Mouse (Mus musculus): ENCODE results near the gene Tbx10. TPM values are rescaled to one million over a fixed set of nuclear protein-coding genes. Genes with fewer than 3 reads are reported as not detected.
"Not testable (repeated sequence)": the region's sequence is repeated elsewhere in the genome, so short reads cannot be mapped to it uniquely, and the experiment has no call there.

Tbx10 gene
- polyA plus RNA-seq, 1 experiment = not detected

DNA sequence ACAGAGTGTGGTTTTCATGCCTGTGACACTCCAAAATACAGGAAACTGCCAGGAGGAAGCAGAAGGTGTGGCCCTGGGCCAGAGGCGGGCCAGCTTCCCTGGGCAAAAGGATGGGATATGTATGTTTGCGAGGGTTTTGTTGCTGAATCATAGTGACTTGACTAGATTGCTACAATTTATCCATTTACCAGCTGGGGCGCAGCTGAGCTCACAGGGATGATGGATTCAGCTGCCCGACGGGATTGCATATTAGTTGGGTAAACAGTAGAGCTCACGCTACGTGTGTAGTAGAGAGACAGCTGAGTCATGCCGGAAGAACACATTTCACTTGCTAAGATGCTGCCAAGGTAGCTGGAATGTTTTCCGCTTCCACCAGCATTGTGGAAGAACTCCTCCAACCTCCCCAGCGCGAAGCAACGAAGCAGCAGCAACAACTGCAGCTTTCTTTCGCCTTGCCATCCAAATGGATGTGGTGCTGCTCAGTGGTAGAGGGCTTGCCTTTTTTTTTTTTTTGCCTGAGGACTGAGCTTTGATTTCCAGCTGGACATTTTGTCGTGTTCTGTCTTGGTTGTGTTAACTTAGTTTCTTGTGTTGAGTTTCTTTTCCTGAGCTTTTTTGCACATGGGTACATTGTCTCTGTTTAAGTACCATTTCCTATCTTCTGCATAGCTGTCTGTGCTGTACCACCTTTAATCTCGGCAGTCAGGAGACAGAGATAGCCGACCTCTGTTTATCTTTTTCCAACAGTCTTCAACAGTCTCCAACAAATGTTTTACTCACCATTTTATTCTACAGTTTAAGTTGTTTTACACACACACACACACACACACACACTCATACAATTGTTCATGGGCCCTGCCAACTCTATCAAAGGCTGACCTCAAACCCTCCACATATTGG is 53.7 kb downstream of the Tbx10 start, which contains the start of gene Gstp2:
TSS of gene Gstp2 (minus strand) at position 58 of the 900 bp plus-strand sequence.
- H3K9me3 ChIP-seq (replicated peaks; ENCODE audit: control insufficient read depth, insufficient read depth, low read length, poor library complexity, severe bottlenecking) = peaks cover 15% of the 10 kb centered on the region
- no peak within 1 kb of the TSS for H3K9ac ChIP-seq (ENCODE audit: low read depth, poor library complexity, severe bottlenecking)
- H3K27me3 ChIP-seq (ENCODE audit: control insufficient read depth, insufficient read depth, low read length, poor library complexity, severe bottlenecking) = no peaks in the 10 kb centered on the region
- H3K4me1 ChIP-seq (ENCODE audit: control insufficient read depth, insufficient read depth, low read length) = no peaks in the 10 kb centered on the region
- no peaks in the 10 kb centered on the region for H3K36me3 ChIP-seq (ENCODE audit: control insufficient read depth, insufficient read depth, low read length, poor library complexity, severe bottlenecking)
- TF ChIP-seq CTCF (IDR thresholded peaks at IDR 0.05; ENCODE audit: low read depth, low read length) (peak; percentile 10), EP300 (IDR thresholded peaks at IDR 0.05; ENCODE audit: insufficient read depth, low read depth, low read length) (peak; percentile 86), POLR2A (IDR thresholded peaks at IDR 0.05; ENCODE audit: insufficient read depth, low read length) (no peak)
- H3K4me3 ChIP-seq (ENCODE audit: low read depth, low read length) = no peak within 1 kb of the TSS
- peak within 1 kb of the TSS; percentile 65 for H3K27ac ChIP-seq (ENCODE audit: insufficient read depth, low read length)

DNA sequence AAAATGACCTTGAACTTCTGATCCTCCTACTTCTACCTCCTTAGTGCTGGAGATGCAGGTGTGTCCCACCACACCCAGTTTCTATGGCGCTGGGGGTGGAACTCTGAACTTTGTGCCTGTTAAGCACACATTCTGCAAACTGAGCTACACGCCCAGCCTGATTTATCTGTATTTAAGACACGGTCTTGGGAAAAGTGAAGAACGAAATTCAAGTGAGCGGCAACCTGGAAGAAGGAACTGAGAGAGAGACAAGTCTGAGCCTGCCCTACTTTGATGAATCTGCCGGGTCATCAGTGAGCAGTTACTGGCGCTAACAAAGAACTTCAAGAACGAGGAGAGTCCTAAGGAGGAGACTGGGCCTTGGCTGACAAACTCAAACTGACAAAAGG is 54.3 kb downstream of the Tbx10 start:
- H3K4me1 ChIP-seq (ENCODE audit: control insufficient read depth, insufficient read depth, low read length) = no peaks in the 10 kb centered on the region
- H3K36me3 ChIP-seq (ENCODE audit: control insufficient read depth, insufficient read depth, low read length, poor library complexity, severe bottlenecking) = no peaks in the 10 kb centered on the region
- H3K9ac ChIP-seq (ENCODE audit: low read depth, poor library complexity, severe bottlenecking) = no peak overlapping the region
- H3K4me3 ChIP-seq (ENCODE audit: low read depth, low read length) = no peak overlapping the region
- H3K27ac ChIP-seq (ENCODE audit: insufficient read depth, low read length) = peak overlapping the region; percentile 65
- TF ChIP-seq EP300 (IDR thresholded peaks at IDR 0.05; ENCODE audit: insufficient read depth, low read depth, low read length) (peak; percentile 88), CTCF (IDR thresholded peaks at IDR 0.05; ENCODE audit: low read depth, low read length) (no peak), POLR2A (IDR thresholded peaks at IDR 0.05; ENCODE audit: insufficient read depth, low read length) (no peak)
- H3K27me3 ChIP-seq (ENCODE audit: control insufficient read depth, insufficient read depth, low read length, poor library complexity, severe bottlenecking) = no peaks in the 10 kb centered on the region
- peaks cover 15% of the 10 kb centered on the region for H3K9me3 ChIP-seq (replicated peaks; ENCODE audit: control insufficient read depth, insufficient read depth, low read length, poor library complexity, severe bottlenecking)

DNA sequence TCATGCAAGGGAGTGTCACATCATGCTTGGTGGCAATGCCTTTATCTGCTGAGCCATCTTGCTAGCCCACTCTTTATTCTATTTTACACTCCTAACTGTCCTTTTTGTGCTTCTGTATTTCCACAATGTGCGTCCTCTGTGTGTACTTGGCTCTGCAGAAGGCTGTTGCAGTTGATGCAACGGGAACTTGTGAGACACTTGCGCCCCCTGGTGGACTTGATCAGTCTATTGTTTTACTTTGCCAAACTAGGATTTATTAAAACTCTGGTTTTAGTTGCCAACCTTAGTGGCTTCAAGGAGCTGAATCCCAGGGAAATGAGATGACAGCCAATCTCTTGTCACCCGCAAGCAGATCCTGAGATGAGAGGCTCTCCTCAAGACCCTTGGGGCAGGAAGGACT is 55.3 kb downstream of the Tbx10 start:
- no peak overlapping the region for H3K9ac ChIP-seq (ENCODE audit: low read depth, poor library complexity, severe bottlenecking)
- no peak overlapping the region for H3K4me3 ChIP-seq (ENCODE audit: low read depth, low read length)
- TF ChIP-seq EP300 (IDR thresholded peaks at IDR 0.05; ENCODE audit: insufficient read depth, low read depth, low read length) (no peak), CTCF (IDR thresholded peaks at IDR 0.05; ENCODE audit: low read depth, low read length) (peak; percentile 82), POLR2A (IDR thresholded peaks at IDR 0.05; ENCODE audit: insufficient read depth, low read length) (no peak)
- H3K9me3 ChIP-seq (replicated peaks; ENCODE audit: control insufficient read depth, insufficient read depth, low read length, poor library complexity, severe bottlenecking) = peaks cover 15% of the 10 kb centered on the region
- no peaks in the 10 kb centered on the region for H3K27me3 ChIP-seq (ENCODE audit: control insufficient read depth, insufficient read depth, low read length, poor library complexity, severe bottlenecking)
- H3K27ac ChIP-seq (ENCODE audit: insufficient read depth, low read length) = no peak overlapping the region
- no peaks in the 10 kb centered on the region for H3K36me3 ChIP-seq (ENCODE audit: control insufficient read depth, insufficient read depth, low read length, poor library complexity, severe bottlenecking)
- no peaks in the 10 kb centered on the region for H3K4me1 ChIP-seq (ENCODE audit: control insufficient read depth, insufficient read depth, low read length)

DNA sequence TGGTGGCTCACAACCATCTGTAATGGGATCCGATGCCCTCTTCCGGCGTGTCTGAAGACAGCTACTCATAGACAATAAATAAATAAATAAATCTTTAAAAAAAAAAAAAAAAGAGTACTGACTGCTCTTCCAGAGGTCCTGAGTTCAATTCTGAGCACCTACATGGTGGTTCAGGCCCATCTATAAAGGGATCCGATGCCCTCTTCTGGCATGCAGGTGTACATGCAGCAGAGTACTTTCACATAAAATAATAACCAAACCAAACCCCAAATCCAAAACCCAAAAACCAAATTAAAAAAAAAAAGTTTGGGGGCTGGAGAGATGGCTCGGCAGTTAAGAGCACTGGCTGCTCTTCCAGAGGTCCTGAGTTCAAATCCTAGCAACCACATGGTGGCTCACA is 56.5 kb downstream of the Tbx10 start:
- not testable (repeated sequence) for H3K27me3 ChIP-seq (ENCODE audit: control insufficient read depth, insufficient read depth, low read length, poor library complexity, severe bottlenecking); H3K4me3 ChIP-seq (ENCODE audit: low read depth, low read length); H3K27ac ChIP-seq (ENCODE audit: insufficient read depth, low read length); H3K4me1 ChIP-seq (ENCODE audit: control insufficient read depth, insufficient read depth, low read length); H3K9ac ChIP-seq (ENCODE audit: low read depth, poor library complexity, severe bottlenecking); H3K36me3 ChIP-seq (ENCODE audit: control insufficient read depth, insufficient read depth, low read length, poor library complexity, severe bottlenecking)
- H3K9me3 ChIP-seq (replicated peaks; ENCODE audit: control insufficient read depth, insufficient read depth, low read length, poor library complexity, severe bottlenecking) = peaks cover 13% of the 10 kb centered on the region

Other genes starting within 250 kb of the Tbx10 start
- 34.6 and 39.4 TPM in 2 replicates for gene Kmt5b, start 225.3 kb upstream of the Tbx10 start, polyA plus RNA-seq (2011; ENCODE audit: insufficient read depth, insufficient read length, low read depth, missing spikeins)
- gene Chka, start 141.0 kb upstream of the Tbx10 start, polyA plus RNA-seq (2011; ENCODE audit: insufficient read depth, insufficient read length, low read depth, missing spikeins) = 142 and 148 TPM in 2 replicates
- gene Tcirg1, start 85.6 kb upstream of the Tbx10 start, polyA plus RNA-seq (2011; ENCODE audit: insufficient read depth, insufficient read length, low read depth, missing spikeins) = 25.2 and 30.0 TPM in 2 replicates
- 91.7 and 112 TPM in 2 replicates for gene Ndufs8, start 80.0 kb upstream of the Tbx10 start, polyA plus RNA-seq (2011; ENCODE audit: insufficient read depth, insufficient read length, low read depth, missing spikeins)
- 0.66 and 0.96 TPM in 2 replicates for gene Aldh3b1, start 62.9 kb upstream of the Tbx10 start, polyA plus RNA-seq (2011; ENCODE audit: insufficient read depth, insufficient read length, low read depth, missing spikeins)
- 12.1 and 13.5 TPM in 2 replicates for gene Unc93b1, start 57.6 kb upstream of the Tbx10 start, polyA plus RNA-seq (2011; ENCODE audit: insufficient read depth, insufficient read length, low read depth, missing spikeins)
- gene Aldh3b3, start 34.1 kb upstream of the Tbx10 start, polyA plus RNA-seq (2011; ENCODE audit: insufficient read depth, insufficient read length, low read depth, missing spikeins) = not detected in 2 replicates
- 1.3 and 1.4 TPM in 2 replicates for gene Aldh3b2, start 20.4 kb upstream of the Tbx10 start, polyA plus RNA-seq (2011; ENCODE audit: insufficient read depth, insufficient read length, low read depth, missing spikeins)
- 4.8 and 7.8 TPM in 2 replicates for gene Acy3, start 6.2 kb upstream of the Tbx10 start, polyA plus RNA-seq (2011; ENCODE audit: insufficient read depth, insufficient read length, low read depth, missing spikeins)
- gene Nudt8, start 7.8 kb downstream of the Tbx10 start, polyA plus RNA-seq (2011; ENCODE audit: insufficient read depth, insufficient read length, low read depth, missing spikeins) = 17.3 and 20.8 TPM in 2 replicates
- gene Gm49405, start 7.9 kb downstream of the Tbx10 start, polyA plus RNA-seq (2011; ENCODE audit: insufficient read depth, insufficient read length, low read depth, missing spikeins) = 2.4 and 3.0 TPM in 2 replicates
- gene Doc2g, start 10.6 kb downstream of the Tbx10 start, polyA plus RNA-seq (2011; ENCODE audit: insufficient read depth, insufficient read length, low read depth, missing spikeins) = 2.9 and 3.6 TPM in 2 replicates
- gene Ndufv1, start 20.1 kb downstream of the Tbx10 start, polyA plus RNA-seq (2011; ENCODE audit: insufficient read depth, insufficient read length, low read depth, missing spikeins) = 77.9 and 89.6 TPM in 2 replicates
- gene Gstp1, start 45.2 kb downstream of the Tbx10 start, polyA plus RNA-seq (2011; ENCODE audit: insufficient read depth, insufficient read length, low read depth, missing spikeins) = 119 and 155 TPM in 2 replicates
- gene Gstp2, start 53.3 kb downstream of the Tbx10 start, polyA plus RNA-seq (2011; ENCODE audit: insufficient read depth, insufficient read length, low read depth, missing spikeins) = 29.3 and 32.1 TPM in 2 replicates
- gene Gstp3, start 66.8 kb downstream of the Tbx10 start, polyA plus RNA-seq (2011; ENCODE audit: insufficient read depth, insufficient read length, low read depth, missing spikeins) = 0.91 and 2.3 TPM in 2 replicates
- not detected in 2 replicates for gene Cabp2, start 88.8 kb downstream of the Tbx10 start, polyA plus RNA-seq (2011; ENCODE audit: insufficient read depth, insufficient read length, low read depth, missing spikeins)
- 26.9 and 32.5 TPM in 2 replicates for gene Cdk2ap2, start 104.4 kb downstream of the Tbx10 start, polyA plus RNA-seq (2011; ENCODE audit: insufficient read depth, insufficient read length, low read depth, missing spikeins)
- gene Pitpnm1, start 107.2 kb downstream of the Tbx10 start, polyA plus RNA-seq (2011; ENCODE audit: insufficient read depth, insufficient read length, low read depth, missing spikeins) = 9.8 and 11.2 TPM in 2 replicates
- gene Aip, start 133.1 kb downstream of the Tbx10 start, polyA plus RNA-seq (2011; ENCODE audit: insufficient read depth, insufficient read length, low read depth, missing spikeins) = 43.8 and 51.3 TPM in 2 replicates
- gene Gpr152, start 147.0 kb downstream of the Tbx10 start, polyA plus RNA-seq (2011; ENCODE audit: insufficient read depth, insufficient read length, low read depth, missing spikeins) = not detected in 2 replicates
- not detected in 2 replicates for gene Cabp4, start 151.3 kb downstream of the Tbx10 start, polyA plus RNA-seq (2011; ENCODE audit: insufficient read depth, insufficient read length, low read depth, missing spikeins)
- gene Coro1b, start 155.9 kb downstream of the Tbx10 start, polyA plus RNA-seq (2011; ENCODE audit: insufficient read depth, insufficient read length, low read depth, missing spikeins) = 82.4 and 88.1 TPM in 2 replicates
- gene Ptprcap, start 160.9 kb downstream of the Tbx10 start, polyA plus RNA-seq (2011; ENCODE audit: insufficient read depth, insufficient read length, low read depth, missing spikeins) = not detected in 2 replicates
- 17.1 and 27.3 TPM in 2 replicates for gene Rps6kb2, start 170.6 kb downstream of the Tbx10 start, polyA plus RNA-seq (2011; ENCODE audit: insufficient read depth, insufficient read length, low read depth, missing spikeins)
- 1.7 and 2.1 TPM in 2 replicates for gene Carns1, start 182.7 kb downstream of the Tbx10 start, polyA plus RNA-seq (2011; ENCODE audit: insufficient read depth, insufficient read length, low read depth, missing spikeins)
- 1.2 TPM in 2 replicates for gene Tbc1d10c, start 198.5 kb downstream of the Tbx10 start, polyA plus RNA-seq (2011; ENCODE audit: insufficient read depth, insufficient read length, low read depth, missing spikeins)
- gene Ppp1ca, start 199.3 kb downstream of the Tbx10 start, polyA plus RNA-seq (2011; ENCODE audit: insufficient read depth, insufficient read length, low read depth, missing spikeins) = 295 and 298 TPM in 2 replicates
- gene Rad9a, start 208.9 kb downstream of the Tbx10 start, polyA plus RNA-seq (2011; ENCODE audit: insufficient read depth, insufficient read length, low read depth, missing spikeins) = 42.3 and 48.2 TPM in 2 replicates
- 1.5 and 1.8 TPM in 2 replicates for gene Clcf1, start 221.5 kb downstream of the Tbx10 start, polyA plus RNA-seq (2011; ENCODE audit: insufficient read depth, insufficient read length, low read depth, missing spikeins)
- gene AC109138.7, start 221.6 kb downstream of the Tbx10 start, polyA plus RNA-seq (2011; ENCODE audit: insufficient read depth, insufficient read length, low read depth, missing spikeins) = not detected in 2 replicates
- gene Pold4, start 239.1 kb downstream of the Tbx10 start, polyA plus RNA-seq (2011; ENCODE audit: insufficient read depth, insufficient read length, low read depth, missing spikeins) = 21.9 and 26.7 TPM in 2 replicates